Mouse (Mus musculus) midbrain, embryonic 11.5 days (tissue): ENCODE results near the gene Spats2l. TPM values are rescaled to one million over a fixed set of nuclear protein-coding genes. Genes with fewer than 3 reads are reported as not detected.

Experiments
- ATAC-seq: fragments of 200-750 bp; cut with Nextera tagmentation; 2 replicates; pipeline ENCODE4 v1.8.0; 2017; ENCODE audit warnings: moderate TSS enrichment, moderate library complexity; ENCODE audit not compliant: low FRiP score
- DNase-seq: peaks from one replicate; pipeline ENCODE4 v3.0.0; 2015; ENCODE audit warnings: low spot score; ENCODE audit errors: missing footprints
- H3K27ac ChIP-seq: fragments of 300-500 bp; sonication (generic); 2 replicates; pipeline ENCODE4 v1.5.1; 2014; ENCODE audit warnings: low read depth, low read length
- H3K27me3 ChIP-seq: fragments of 300-500 bp; sonication (generic); 2 replicates; pipeline ENCODE4 v1.6.1; 2014; ENCODE audit warnings: mild to moderate bottlenecking, low read length, moderate library complexity, mixed read lengths; ENCODE audit not compliant: control insufficient read depth, insufficient read depth
- H3K36me3 ChIP-seq: fragments of 300-500 bp; sonication (generic); 2 replicates; pipeline ENCODE4 v1.6.1; 2014; ENCODE audit warnings: mild to moderate bottlenecking, low read length, moderate library complexity, mixed read lengths; ENCODE audit not compliant: control insufficient read depth, insufficient read depth
- H3K4me1 ChIP-seq: fragments of 300-500 bp; sonication (generic); 2 replicates; pipeline ENCODE4 v1.6.1; 2014; ENCODE audit warnings: low read length; ENCODE audit not compliant: control insufficient read depth, insufficient read depth
- H3K4me2 ChIP-seq: fragments of 300-500 bp; sonication (generic); 2 replicates; pipeline ENCODE4 v1.6.1; 2014; ENCODE audit warnings: mild to moderate bottlenecking, moderate library complexity
- H3K4me3 ChIP-seq: fragments of 300-500 bp; sonication (generic); 2 replicates; pipeline ENCODE4 v1.5.1; 2014; ENCODE audit warnings: low read depth, low read length
- H3K9ac ChIP-seq: fragments of 300-500 bp; sonication (generic); 2 replicates; pipeline ENCODE4 v1.6.1; 2014; ENCODE audit warnings: low read length
- H3K9me3 ChIP-seq: fragments of 300-500 bp; sonication (generic); 2 replicates; pipeline ENCODE4 v1.6.1; 2016; ENCODE audit warnings: low read length; ENCODE audit not compliant: control insufficient read depth
- WGBS: fragments of 180-500 bp; shearing (Covaris S2); extraction: QIAGEN DNeasy Blood & Tissue Kit; methylation state at CpG from one replicate; pipeline ENCODE4 v1.1.7; 2014; 5-methylcytosine and 5-hydroxymethylcytosine counted together
- polyA plus RNA-seq: library from polyadenylated mRNA; unstranded; fragments of >200 nt; fragmentation: Nextera tagmentation; extraction: Ambion mirVana; gene quantifications from 2 replicates; pipeline ENCODE4 v1.2.1, GENCODE M21; 2014

Spats2l gene
- polyA plus RNA-seq, 1 experiment from 2014 or later: 33.7 TPM

DNA sequence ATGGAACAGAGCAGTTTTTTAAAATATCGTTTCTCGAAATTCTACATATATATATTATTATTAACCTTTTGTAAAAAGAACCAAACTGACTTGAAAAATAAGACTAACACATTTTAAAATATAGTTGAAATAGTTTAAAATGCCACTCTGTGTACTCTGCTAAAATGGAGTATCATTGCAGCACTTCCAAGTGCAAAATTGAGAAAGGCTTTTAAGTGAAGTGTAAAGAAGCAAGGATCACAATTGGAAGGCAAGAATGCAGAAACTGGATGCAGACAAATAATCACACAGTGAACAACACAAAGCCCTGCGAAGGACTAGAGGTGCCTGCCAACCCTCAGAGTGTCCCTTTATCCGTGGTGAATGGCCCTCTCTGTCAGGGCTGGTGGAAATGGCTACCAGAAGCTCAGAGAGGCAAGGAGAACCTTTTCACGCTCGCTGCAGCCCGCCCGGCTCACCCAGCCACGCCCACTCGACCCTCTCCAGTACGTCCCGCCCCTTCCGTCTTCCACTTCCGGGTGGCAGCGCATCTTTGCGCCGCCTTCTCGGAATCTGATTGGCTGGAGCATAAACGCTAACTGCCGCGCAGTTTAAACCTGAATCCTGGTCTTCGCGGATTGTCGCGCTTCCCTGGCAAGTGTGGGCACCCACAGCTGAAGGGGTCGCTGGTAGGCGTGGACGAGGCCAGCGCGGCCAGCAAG is 221.6 kb downstream of the Spats2l start, which contains the start of gene Sgo2a:
Gene Sgo2a, plus strand, starts transcription at position 540 of the 701 bp plus-strand sequence.
- 7% methylated on average over 30 of the region's 30 CpGs for WGBS
- Histone ChIP-seq H3K27me3 (no peaks in the 10 kb centered on the region), H3K9ac (peak within 1 kb of the TSS; percentile 65), H3K4me1 (peaks cover 16% of the 10 kb centered on the region), H3K36me3 (no peaks in the 10 kb centered on the region), H3K4me3 (peak within 1 kb of the TSS; percentile 54), H3K4me2 (peak within 1 kb of the TSS; percentile 50), H3K27ac (peak within 1 kb of the TSS; percentile 66), H3K9me3 (no peaks in the 10 kb centered on the region)
- ATAC-seq (peak; percentile 99), DNase-seq (peak; percentile 99)

DNA sequence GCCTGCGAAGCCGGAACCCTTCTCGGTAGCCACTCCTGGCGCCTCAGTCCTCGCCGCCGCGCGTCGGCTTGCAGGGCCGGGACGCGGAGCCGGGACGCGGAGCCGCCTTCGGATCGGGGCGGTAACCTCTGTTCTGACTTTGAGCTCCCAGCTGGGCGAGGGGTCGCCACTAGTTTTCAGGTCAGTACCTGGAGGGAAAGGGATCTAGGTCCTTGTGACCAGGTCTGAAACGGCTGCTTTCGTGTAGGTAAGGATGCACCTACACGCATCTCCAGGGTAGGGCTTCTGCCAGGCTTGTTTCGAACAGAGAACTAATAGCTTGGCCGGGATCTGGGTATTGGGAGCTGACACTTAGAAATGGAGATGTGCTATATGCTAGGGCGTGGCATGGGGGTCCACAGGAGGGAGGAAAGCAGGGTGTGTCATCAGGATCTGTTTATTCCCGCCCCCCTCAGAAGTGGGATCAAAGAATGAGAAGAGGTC is 222.2 kb downstream of the Spats2l start:
- H3K27ac ChIP-seq: no peak overlapping the region; the same call in 1 of the 2 replicates
- H3K36me3 ChIP-seq: 0 out of 2 replicates have a peak, but pooled peaks cover 3% of the 10 kb centered on the region
- H3K9me3 ChIP-seq: no peaks in the 10 kb centered on the region
- no peaks in the 10 kb centered on the region for H3K27me3 ChIP-seq
- H3K4me1 ChIP-seq: peaks cover 16% of the 10 kb centered on the region
- peak overlapping the region; percentile 50 for H3K4me2 ChIP-seq
- WGBS: 0% methylated on average over 29 of the region's 29 CpGs
- ATAC-seq: no peak; the same call in 1 of the 2 replicates
- H3K9ac ChIP-seq: peak overlapping the region; percentile 65
- peak overlapping the region; percentile 54 for H3K4me3 ChIP-seq
- DNase-seq: no peak

Other genes with a start within 250 kb of the Spats2l start
- gene Sgo2a, start 221.8 kb downstream of the Spats2l start, polyA plus RNA-seq: 30.3 and 30.5 TPM in 2 replicates
- gene Kctd18, start 244.8 kb downstream of the Spats2l start, polyA plus RNA-seq: 18.1 and 21.7 TPM in 2 replicates